Mouse (Mus musculus): ENCODE data around the gene Ttc26. TPM values are rescaled to one million over a fixed set of nuclear protein-coding genes. Genes with fewer than 3 reads are reported as not detected.

The Ttc26 gene
- total RNA-seq (2012; rRNA removed) (1.3 and 1.4 TPM in 2 replicates), polyA plus RNA-seq (2012; ENCODE audit: insufficient read depth in 1 of 2, insufficient read length in 2 of 2, low read depth in 1 of 2, low replicate concordance in 2 of 2, missing spikeins in 1 of 2) (1 to 10 TPM in 1 of 2 experiments, not detected in 1; 2.1 TPM)

DNA sequence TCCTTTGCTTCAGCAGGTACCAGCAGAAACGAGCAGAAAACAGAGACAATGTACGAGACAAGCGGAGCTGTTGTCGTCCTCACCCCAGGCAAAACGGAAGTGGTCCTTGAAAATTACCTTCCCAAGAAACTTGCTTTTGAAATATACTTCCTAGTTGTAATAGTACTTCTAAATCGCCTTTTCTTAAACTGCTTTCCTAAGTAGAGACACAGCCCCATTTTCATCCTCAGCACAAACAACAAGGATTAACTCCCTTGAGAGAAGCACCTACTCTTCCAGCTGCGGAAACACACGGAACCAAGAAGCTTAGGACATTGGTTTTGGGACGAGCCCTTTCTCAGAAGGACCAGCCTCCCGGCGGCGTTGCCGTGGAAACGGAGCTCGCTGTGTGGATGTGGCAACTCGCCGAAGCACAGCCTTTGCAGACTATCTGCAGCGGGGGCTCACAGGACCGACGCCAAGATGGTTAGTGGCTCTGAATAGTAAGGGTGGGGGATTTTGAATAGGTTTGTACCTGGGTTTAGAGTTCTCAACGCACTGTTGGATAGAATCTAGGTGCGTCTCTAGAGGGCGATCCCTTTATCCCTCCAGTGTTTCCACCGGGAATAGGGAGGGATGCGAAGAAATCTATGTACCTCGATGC is at the start of gene Ttc26:
TSS of gene Ttc26 (plus strand) at position 341 of the 643 bp plus-strand sequence.
- Histone ChIP-seq H3K79me2 (ENCODE audit: control insufficient read depth, insufficient read depth, low read length, poor library complexity) (no peaks in the 10 kb centered on the region), H3K4me3 (ENCODE audit: control insufficient read depth in 1 of 2, insufficient read depth in 1 of 2, low read depth in 2 of 2, low read length in 2 of 2) (peak within 1 kb of the TSS; percentile 68 to 71), H3K9ac (ENCODE audit: control insufficient read depth, low read depth, low read length, poor library complexity, severe bottlenecking) (peak within 1 kb of the TSS; percentile 74), H3K27ac (ENCODE audit: control insufficient read depth, low read depth, low read length) (peak within 1 kb of the TSS; percentile 76), H3K27me3 (ENCODE audit: control insufficient read depth in 1 of 2, insufficient read depth in 2 of 2, low read length in 2 of 2) (no peaks in the 10 kb centered on the region), H3K9me3 (replicated peaks; ENCODE audit: insufficient read depth, low read length) (no peaks in the 10 kb centered on the region), H3K36me3 (ENCODE audit: control insufficient read depth in 1 of 2, insufficient read depth in 2 of 2, low read length in 2 of 2) (peaks cover 0 to 6% of the 10 kb centered on the region in 2 experiments; a peak in 2 of 4 replicates), H3K4me1 (ENCODE audit: control insufficient read depth in 1 of 2, insufficient read depth in 2 of 2, low read length in 2 of 2) (no peaks in the 10 kb centered on the region)
- TF ChIP-seq CHD2 (IDR thresholded peaks at IDR 0.05; ENCODE audit: low read length) (no peak), TBP (IDR thresholded peaks at IDR 0.05; ENCODE audit: low read depth, low read length) (peak; percentile 73; the same call in 1 of the 2 replicates), MYC (IDR thresholded peaks at IDR 0.05; ENCODE audit: low read depth, low read length) (peak; percentile 74; the same call in 1 of the 2 replicates), NELFE (IDR thresholded peaks at IDR 0.05; ENCODE audit: low read depth, low read length) (peak; percentile 85), EP300 (IDR thresholded peaks at IDR 0.05; ENCODE audit: low read depth in 1 of 2, low read length in 2 of 2) (no peak), CTCF (IDR thresholded peaks at IDR 0.05 in 2 of 3, conservative IDR thresholded peaks at IDR 0.05 in 1 of 3; ENCODE audit: control insufficient read depth in 1 of 3, insufficient read depth in 1 of 3, low read depth in 2 of 3, low read length in 3 of 3, poor library complexity in 1 of 3, severe bottlenecking in 1 of 3) (no peak), TCF12 (IDR thresholded peaks at IDR 0.05; ENCODE audit: low read depth, low read length) (peak; percentile 46), ETS1 (IDR thresholded peaks at IDR 0.05; ENCODE audit: low read depth, low read length) (no peak; the same call in 1 of the 2 replicates), MYB (IDR thresholded peaks at IDR 0.05; ENCODE audit: low read depth, low read length) (no peak), MXI1 (IDR thresholded peaks at IDR 0.05; ENCODE audit: low read depth, low read length) (peak; percentile 89), KAT2A (conservative IDR thresholded peaks at IDR 0.05; ENCODE audit: low read depth, low read length) (no peak; the same call in 1 of the 2 replicates), MAX (IDR thresholded peaks at IDR 0.05; ENCODE audit: low read length) (no peak), ZMIZ1 (IDR thresholded peaks at IDR 0.05; ENCODE audit: low read depth, low read length) (no peak), ZKSCAN1 (IDR thresholded peaks at IDR 0.05; ENCODE audit: low read depth, low read length) (no peak), USF1 (IDR thresholded peaks at IDR 0.05; ENCODE audit: low read depth, low read length) (no peak), ELF1 (IDR thresholded peaks at IDR 0.05; ENCODE audit: low read depth, low read length) (peak; percentile 77), MAZ (IDR thresholded peaks at IDR 0.05; ENCODE audit: low read depth, low read length) (no peak), USF2 (IDR thresholded peaks at IDR 0.05; ENCODE audit: borderline replicate concordance in 1 of 2, insufficient read depth in 1 of 2, low read depth in 1 of 2, low read length in 2 of 2) (no peak), GATA1 (IDR thresholded peaks at IDR 0.05; ENCODE audit: low read depth, low read length) (no peak), SIN3A (IDR thresholded peaks at IDR 0.05; ENCODE audit: low read length) (peak; percentile 97), RAD21 (IDR thresholded peaks at IDR 0.05; ENCODE audit: low read depth, low read length) (no peak), POLR2AphosphoS2 (IDR thresholded peaks at IDR 0.05; ENCODE audit: low read length) (peak; percentile 63; the same call in 1 of the 2 replicates), CHD1 (IDR thresholded peaks at IDR 0.05; ENCODE audit: low read depth, low read length) (no peak), HCFC1 (IDR thresholded peaks at IDR 0.05; ENCODE audit: low read depth, low read length) (peak; percentile 92), SMC3 (IDR thresholded peaks at IDR 0.05; ENCODE audit: low read depth, low read length) (no peak), POLR2A (IDR thresholded peaks at IDR 0.05; ENCODE audit: control insufficient read depth in 1 of 2, insufficient read depth in 1 of 2, low read depth in 1 of 2, low read length in 2 of 2, poor library complexity in 1 of 2) (peak in 1 of 2 experiments; percentile 81; a peak in 2 of 4 replicates), UBTF (IDR thresholded peaks at IDR 0.05; ENCODE audit: borderline replicate concordance, insufficient read depth, low read depth, low read length) (no peak), JUND (IDR thresholded peaks at IDR 0.05; ENCODE audit: low read depth, low read length) (0 out of 2 replicates have a peak, but pooled peaks have one; percentile 19)
- DNase-seq (ENCODE audit: low read depth, low spot score), result peak; percentile 94
